Mouse (Mus musculus) lung, postnatal 36 days (tissue): Measurements from ENCODE around the gene Hoxa7.
A peak's percentile ranks its signal among the peaks of the same experiment; 100 is the strongest.

Source experiments
- DNase-seq: peaks from one replicate; pipeline ENCODE4 v3.0.0; 2022; ENCODE audit warnings: mixed read lengths

Hoxa7 gene

DNA sequence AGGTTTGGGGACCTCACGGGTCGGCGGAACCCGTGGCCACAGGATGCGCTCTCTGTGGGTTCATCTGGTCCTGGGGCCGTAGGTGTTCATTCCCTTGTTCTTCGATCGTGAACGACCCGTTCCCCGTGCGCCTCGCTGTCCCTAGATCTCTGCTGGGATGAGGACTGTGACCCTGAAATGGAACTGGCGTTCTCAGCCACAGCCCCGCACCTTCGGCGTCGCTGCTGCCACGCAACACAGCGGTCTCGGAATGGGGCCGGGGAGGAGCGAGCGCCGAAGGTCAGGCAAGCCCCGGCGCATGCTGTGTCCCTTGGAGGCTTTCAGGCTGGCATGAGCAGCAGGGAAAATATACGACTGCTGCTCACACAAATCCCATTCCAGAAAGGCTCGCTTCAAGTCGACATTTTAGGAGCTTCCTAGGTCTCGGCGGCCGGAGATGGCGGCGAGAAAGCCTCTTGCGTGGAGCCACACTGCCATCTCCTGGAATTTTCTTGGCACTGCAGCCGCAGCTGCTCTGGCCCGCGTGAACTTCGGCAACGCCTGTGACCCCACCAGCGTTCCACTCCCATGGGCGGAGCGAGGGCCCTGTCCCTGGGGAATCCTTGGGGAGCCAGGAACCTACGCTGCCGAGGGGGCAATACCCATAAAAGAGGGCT lies at the start of gene Hoxa7:
TSS of gene Hoxa7 (minus strand) at position 518 of the 656 bp plus-strand sequence.
- peak; percentile 87 for DNase-seq

DNA sequence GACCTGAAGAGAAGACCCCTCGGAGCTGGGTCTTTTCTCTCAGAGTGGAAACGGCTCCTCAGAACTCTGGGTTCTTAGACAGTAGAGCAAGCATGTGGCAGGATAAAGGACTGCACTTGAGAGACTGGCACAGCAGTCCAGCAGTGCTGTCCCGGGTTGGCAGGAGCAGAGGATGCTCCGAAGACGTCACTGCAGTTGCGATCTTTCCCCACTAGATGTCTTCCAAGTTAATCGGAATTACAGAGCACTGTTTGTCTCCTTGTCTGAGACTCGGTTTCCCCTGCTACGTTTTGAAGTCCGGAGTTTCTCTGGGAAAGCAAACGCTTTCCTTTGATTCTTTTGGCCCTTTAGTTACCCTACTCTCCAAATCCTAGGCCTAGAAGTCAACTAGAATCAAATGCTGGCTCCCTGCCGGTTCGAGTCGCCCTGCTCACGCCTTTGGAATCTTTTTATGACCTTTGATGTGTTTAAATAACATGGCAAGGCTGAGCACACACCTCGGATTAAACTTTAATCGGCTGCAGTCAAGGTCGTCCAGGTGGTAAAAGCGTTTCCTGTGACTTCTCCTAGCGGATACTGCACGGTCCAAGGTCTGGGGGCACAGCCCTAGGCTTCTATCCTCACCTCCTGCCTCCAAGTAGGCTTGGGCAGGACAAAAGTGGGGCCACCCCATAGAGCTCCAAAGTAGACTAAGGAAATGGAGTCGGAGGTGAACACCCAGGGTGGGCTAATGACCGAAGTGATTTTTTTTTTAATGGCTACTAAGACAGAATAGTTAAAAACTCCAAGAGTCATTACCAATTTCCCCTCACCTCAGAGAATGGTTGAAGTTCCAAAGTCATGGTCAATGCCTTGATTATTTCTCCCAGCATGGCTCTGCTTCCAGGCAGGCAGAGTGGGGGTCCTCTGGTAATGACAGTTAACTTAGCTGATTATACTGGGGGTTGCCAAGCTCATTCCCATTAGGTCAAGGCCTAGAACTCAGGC lies 49.1 kb upstream of the Hoxa7 start:
- DNase-seq = peak; percentile 82

DNA sequence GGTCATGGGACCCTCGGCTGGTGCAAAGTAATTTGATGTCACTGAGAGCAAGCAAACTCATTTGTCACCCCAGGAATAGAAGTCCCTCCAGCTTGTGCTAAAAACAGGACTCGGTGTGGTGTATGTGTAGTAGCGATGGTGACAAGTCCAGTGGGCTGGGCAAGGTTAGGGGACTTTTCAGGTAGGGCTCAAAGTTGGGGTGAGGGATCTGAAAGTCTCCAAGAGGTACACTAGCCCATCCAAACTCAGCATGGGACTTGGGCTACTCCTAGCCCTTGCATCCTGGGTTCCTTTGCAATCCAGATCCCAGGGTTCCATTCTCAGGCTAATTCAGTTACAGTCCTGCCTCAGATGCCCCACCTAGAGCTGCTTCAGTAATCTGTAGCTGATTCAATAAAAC lies 47.1 kb upstream of the Hoxa7 start:
- no peak for DNase-seq

DNA sequence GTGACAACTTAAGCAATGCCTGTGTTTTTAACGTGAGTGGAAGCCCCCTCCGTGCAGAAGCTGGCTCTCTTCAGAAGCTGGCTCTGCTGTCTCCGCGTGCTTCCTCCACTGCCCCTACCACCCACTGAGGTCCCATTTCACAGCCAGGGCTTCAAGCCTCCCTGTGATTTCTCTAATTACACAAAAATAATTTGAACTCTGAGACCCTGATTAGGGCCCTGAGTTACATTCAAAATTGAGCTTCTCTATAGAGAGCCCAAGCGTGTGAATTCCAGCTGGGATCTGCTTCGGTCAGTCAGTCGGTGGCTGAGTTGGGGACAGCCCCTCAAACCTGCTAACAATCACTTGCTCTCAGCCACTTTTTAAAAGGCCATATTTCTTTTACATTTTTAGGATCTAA lies 46.7 kb upstream of the Hoxa7 start:
- no peak for DNase-seq

DNA sequence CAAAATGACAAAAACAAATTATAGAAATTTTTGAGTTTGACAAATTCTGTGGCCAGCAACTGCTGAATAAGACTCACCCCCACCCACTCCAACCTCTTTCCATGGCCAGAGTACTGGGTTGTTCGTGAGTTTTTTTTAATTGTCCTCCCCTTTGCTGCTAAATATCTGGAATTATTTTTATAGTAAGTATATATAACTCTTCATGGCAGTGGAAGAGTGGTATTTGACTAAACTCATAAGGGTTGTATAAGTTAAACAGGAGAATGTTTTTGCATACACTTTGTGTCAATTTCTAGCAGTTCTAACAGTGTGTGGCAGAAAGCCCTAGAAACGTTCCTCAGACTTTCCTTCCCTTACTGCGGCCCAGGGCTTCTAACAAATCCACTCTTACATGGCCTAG lies 46.0 kb upstream of the Hoxa7 start:
- DNase-seq = no peak

DNA sequence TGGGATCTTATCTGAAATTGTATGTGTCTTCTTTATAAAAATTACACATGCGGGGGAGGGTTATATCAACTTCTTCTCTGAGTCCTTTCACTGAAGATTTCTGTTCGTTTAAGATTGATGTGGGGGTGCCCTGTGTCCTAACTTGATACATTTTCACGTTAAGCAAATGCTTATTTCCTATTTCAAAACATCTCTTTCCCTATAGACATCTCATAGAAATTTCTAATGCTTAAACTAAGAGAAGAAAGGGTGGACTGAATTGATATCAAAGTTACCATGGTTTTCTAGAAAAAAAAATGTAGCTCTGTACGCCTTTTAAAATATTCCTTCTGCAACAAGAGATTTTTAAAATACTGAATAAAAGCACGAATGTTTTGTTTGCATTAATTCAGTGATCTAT lies 45.6 kb upstream of the Hoxa7 start:
- no peak for DNase-seq

DNA sequence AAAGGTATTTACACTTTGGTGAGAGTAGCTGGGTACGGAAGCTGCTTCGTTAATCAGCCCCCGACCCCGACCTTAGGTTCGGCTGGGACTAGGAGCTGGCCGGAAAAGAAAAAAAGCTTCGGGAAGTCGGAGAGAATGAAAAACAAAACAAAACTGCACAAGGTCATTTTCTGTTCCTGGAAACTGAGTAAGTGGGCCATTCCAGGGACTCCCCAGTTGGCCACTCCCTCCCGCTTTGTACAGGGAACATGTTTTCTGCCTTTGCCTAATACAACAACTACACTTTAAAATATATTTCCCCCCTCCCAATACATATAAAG lies 45.0 kb upstream of the Hoxa7 start:
- DNase-seq = no peak

DNA sequence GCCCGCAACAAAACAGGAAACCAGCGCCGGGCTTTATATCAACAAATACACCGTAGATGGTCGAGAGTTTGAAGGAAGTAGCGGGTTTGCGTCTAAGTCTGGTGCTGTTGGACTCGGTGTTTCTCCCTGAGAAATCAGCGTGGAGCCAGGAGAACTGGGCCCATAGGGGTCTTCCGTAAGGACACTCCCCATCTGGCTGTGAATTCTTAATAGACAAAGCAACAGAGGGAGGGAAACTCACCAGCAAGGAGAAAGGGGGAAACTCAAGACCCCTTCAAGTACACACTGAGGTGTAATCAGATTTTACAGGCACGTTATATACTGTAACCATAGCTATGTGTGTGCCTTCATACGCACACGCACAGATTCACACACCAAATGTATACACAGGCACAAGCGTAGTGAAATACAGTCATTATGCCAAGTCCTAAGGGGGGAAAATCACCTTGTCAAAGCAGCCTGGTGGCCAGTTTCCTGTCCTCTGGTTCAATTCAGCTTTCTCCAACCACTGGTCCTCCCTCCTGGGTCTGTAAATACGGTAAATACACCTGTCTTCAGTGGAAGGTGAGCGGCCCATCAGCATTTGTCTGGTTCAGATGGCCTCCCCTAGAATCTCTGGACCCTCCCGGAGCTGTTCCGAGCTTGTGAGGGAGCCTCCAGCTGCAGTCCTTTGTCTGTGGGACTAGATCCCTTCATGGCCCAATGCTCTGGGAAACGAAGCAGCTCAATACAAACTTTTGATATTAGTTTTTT lies 44.4 kb upstream of the Hoxa7 start:
- DNase-seq = no peak

DNA sequence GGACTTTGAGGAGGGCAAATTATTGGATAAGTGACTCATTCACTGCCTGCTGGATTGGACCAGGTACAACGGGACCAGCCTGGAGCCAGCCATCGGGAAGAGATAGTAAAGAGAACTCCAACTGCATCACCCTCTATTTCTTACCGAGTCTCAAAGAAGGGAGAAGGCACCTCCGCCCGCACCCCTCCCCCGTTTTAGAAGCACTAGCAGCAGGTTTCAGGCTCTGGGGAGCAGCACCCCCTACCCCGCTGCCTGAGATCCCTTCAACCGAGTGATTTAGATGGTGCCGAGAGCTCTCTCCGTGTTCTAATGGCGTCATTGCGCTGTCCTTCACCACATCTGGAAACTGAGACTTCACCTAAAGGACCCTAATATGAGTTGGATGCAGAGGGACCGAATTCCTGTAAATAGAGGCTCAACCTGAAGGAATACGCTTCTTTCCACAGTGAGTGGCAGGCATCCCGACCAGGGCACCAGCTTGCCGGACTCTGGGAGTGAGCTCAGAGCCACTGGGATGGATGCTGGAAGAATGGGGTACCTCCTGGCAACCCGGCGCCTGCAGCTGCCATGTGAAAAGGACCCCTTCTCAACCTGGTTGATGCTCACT lies 43.8 kb upstream of the Hoxa7 start:
- no peak for DNase-seq

DNA sequence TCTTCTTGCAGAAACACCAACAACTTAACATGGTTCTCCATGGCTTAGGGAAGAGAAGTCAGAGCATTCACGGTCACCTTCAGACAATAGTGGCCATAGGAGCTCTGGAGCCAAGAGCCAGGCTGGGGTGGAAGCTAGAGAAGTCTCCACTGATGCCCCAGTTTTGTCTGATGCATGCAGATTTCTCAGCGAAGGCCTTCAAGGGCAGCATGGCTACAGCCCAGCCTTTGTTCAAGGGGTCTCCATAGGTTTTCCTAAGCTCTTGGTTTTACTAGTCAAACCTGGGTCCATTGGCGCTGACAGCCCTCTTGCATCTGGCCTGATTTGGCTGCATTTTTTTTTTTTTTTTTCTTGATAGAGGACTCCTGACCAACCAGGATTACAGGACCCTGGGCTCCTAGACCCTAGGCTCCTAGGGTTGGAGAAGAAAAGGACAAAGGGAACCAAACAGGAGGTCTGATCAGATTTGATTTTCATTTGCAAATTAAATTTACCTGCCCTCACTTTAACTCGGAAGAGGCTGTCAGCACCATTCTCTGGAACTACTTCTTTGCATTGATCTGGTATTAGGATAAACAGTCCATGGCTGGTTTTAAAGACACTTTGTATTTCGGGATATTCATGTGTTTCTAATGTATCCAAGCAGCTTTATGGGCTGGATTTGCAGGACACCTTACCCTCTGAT lies 42.6 kb upstream of the Hoxa7 start:
- no peak for DNase-seq

DNA sequence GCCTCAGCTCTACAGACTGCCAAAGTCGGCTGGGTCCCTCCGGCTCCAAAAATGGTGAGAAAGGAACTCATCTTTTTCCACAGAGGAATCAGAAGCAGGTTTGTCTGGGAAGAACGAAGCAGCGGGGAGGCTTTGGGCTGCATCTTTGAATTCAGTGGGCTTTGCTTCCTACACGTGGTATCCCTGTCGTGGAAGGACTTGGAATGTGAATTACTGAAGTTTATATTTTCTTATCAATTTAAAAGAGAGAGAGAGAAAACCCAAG lies 41.6 kb upstream of the Hoxa7 start:
- no peak for DNase-seq

DNA sequence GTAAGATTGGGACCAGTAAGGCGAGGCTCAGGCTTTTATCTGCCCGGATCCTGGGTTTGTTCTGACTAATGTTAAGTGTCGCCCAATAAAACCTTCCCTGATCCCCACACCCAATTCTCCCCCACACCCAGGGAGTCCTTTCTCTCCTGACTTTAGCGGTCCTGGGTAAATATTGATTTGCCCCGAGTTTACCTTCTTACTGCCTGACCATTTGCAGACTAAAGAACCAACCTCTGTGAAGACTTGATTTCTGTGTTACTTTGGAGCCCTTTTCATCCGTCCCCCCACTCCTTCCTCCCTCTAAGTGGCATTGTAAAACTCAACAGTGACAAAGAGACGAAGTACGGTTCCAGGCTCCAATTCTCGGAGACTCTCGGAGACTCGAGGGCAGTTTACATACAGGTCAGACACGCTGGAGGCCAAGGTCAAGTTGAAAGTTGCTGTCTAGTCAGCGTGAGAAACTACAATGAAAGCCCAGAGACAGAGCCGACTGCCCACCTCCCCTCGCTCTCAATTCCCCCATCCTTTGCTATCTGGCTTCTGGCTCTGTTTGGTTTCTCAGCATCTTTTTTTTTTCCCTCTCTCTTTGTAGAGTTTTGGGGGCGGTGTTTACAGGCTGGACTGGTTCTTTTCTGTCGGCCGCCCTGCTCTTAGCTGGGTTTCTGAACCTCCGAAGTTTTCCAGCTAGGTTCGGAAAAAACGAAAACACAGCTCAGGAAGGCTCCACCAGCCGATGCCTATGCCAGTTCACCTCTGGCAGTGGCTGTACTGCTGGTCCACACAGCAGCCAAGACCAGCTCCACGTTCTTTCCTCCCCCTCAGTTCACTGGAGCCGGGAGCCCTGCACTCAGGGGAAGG lies 41.0 kb upstream of the Hoxa7 start:
- no peak for DNase-seq

DNA sequence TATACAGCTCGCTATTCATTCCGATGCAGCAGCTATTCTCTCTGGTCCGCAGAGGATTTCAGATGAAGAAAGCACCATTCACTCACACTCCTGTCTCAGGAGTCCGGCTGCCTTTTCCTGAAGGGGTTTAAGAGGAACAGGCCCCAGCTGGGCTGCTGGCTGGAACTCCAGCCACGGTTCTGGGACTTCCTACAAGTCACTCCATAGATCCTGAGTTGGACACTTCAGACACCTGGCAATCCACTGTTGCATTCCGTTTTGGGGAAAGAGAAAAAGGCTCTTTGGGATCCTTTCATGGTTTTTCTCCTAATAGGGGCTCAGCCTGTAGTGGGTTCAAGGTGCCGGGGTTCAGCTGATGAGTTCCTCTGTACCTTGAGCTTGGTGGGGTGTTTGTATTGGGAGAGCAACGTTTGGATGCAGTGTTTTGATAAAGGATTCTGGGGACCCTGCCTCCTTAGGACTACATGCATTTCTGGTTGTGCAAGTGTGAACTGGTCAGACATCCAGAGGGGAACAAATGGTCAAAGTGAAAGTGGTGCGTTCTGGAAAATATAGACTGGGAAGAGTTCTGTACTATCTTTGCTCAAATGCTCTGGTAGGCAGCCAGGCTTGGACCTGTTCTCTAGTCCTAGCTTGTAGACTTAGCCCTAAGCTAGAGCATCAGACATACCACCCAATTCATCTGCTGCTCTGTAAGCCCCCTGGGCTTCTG lies 40.3 kb upstream of the Hoxa7 start:
- DNase-seq = no peak

DNA sequence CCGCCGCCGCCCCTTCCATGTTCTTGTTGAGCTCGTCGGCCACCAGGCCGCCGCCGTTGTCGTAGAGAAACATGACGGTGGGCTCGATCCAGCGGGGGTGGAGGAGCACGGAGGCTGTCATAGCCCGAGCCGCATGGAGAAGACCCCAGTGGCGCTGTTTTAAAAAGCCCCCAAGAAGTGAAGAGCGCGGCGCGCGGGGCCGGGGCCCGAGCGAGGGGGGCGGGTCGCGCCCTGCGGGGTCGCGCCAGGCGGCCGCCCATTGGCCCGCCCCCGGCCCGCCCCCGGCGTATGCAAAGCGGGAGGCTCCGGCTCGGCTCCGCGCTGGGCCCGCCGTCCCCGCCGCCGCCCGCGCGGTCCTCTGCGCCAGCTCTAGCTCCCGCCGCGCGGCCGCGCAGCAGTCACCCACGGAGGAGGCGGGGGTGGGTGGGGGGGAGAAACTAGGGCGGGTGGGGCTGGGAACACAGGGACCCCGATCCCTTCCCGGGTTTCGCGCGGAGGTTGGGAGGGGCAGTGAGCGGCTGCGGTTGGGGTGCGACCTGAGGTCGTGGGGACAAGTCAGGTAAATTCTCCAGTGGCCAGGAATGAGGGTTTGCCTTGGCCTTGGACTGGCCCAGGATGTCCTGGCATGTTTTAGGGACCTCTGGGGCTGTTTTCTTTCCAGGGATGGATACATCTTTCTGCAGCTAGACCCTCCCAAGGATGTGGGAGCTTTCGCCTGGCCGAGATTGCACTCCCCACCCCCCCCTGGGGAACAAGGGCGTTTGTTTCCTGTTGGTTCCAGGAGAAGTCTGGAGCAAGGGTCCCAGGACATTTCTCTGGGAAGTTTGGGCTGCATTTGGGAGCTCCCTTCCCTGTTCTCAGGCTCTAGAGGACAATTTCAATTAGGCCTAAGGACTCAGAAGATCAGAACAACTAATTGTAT lies 39.3 kb upstream of the Hoxa7 start, which contains the start of gene Hoxa13:
TSS of gene Hoxa13 (minus strand) at position 227 of the 922 bp plus-strand sequence.
- DNase-seq = no peak

DNA sequence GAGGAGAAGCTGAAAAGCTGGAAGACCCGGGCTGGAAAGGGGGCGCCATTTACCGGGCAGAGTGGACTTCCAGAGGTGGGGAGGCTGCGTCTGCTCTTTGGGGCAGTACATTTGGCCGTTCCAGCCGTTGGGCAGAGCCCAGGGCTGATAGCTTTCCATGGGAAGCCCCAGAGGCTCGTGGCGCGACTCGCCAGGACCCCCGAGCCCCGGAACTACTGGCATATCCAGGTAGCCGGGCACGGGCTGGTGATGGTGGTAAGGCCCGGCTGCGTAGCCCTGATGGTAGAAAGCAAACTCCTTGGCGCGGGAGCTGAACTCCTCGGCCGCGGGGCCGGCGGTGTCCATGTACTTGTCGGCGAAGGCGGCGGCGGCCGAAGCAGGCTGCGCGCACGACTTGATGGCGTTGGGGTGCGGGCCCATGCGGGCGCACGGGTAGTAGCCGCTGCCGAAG lies 38.2 kb upstream of the Hoxa7 start:
- no peak for DNase-seq

DNA sequence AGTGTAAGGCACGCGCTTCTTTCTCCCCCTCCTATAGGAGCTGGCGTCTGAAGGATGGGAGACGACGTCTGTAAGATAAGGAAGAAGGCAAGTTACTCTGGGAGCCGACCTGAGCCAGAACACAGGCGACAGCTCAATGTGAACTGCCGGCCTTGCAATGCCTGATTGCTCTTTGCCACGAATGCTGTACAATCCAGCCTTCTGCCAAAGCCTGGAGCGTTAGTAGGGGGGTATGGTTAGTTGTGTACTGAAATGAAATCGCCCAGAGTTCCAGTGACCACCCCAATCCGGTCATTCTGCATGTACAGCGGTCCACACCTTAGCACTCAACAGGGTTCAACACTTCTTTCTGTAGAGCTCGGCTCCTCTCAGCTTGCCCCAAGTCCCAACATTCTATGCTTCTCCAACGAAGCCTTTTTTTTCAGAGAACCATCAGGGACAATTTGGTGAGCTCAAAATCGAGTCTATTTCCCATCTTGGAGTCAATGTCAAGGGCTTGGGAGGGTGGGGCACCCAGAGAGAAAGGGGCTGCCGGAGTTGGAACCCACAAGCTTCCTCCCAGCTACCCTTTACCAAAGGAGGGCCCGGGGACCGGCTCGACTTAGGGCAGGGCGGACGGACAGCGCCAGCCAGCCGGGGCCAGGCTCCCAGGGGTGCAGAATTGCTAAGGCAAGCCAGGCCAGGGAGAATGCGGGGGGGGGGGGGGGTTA lies 37.6 kb upstream of the Hoxa7 start:
- no peak for DNase-seq

DNA sequence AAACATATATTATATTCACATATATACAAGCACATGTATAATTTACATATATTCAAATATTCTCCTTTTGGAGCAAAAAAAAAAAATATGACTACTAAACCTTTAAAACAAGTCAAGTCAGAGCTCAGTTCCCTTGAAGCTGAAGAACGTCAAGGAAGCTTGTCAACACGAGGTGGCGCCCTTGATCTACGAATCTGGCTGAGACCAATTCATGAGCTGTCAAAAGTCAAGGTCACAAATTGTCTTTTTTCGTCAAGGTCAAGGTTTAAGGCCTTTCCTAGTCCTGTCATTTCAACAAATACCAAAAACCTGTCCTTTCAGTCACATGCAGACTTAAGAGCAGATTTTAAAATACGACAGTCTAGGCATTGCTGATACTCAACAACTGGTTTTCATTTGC lies 35.3 kb upstream of the Hoxa7 start:
- peak; percentile 95 for DNase-seq

DNA sequence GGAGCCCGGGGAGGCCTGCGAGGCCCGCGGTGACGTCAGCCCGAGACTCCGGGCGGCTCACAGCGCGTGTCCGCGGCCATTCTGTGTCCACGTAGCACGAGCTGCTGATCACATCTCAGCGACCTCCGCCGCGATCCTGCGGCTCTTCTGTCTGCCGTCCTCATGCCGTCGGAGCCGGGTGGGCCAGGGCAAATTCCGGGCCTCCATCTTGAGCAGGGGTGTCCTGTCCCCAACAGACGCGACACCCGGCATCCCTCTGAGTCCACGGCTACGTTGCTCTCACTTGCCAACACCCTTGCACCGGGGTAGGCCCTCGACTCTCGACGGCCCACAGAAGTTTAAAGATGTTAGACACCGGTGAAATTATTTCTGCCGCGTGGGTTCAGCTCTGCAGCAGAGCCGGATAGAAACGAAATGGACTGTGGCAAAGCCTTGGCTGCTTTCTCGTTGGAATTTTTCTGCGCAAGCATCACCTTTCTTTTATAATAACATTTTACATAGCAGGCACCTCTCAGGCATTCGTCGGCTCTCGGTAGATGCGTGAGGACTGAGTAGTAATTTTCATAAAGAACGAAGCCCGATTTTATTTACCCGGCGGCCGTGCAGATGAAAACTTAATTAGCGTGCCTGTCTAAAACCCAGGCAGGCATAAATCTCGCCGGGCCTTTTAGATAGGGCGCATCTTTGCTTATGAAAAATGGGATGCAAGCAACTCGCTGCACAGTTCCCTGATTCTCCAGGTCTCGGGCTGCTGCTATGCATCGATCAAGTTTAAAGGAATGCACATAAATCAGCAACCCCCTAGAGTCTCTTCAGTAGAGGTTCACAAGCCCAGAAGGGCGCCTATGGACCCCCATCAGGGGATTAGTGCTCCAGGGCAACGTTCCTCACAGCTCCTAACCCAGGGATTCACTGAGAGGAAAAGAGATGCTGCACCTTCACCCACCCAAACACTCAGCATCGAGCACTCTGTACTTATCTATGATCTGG lies 32.2 kb upstream of the Hoxa7 start:
- no peak for DNase-seq
